In genomic region chr6:82510843-82511416, GRCm38 (mm10) we compare ENCODE assay signal across 23 mouse cellular contexts.
"Had no signal": no experiment of that assay in that cellular context is flagged by ENCODE, and none has a peak within 500 bp of the region (broad histone marks: within the 10 kb centered on the region; RNA-seq: fewer than 3 reads in every experiment).

No protein-coding gene starts in this region.

- H3K27me3 ChIP-seq: limb, embryonic 13.5 days; liver, embryonic 12.5 days; liver, embryonic 15.5 days; lung, embryonic 15.5 days; megakaryocyte, embryonic 14.5 days; midbrain, embryonic 13.5 days; neural tube, embryonic 13.5 days; stomach, embryonic 15.5 days had no signal

- H3K4me3 ChIP-seq: limb, embryonic 10.5 days; limb, embryonic 13.5 days; liver, embryonic 12.5 days; liver, embryonic 15.5 days; lung, embryonic 15.5 days; megakaryocyte, embryonic 14.5 days; midbrain, embryonic 10.5 days; midbrain, embryonic 13.5 days; myocyte; neural tube, embryonic 13.5 days; stomach, embryonic 15.5 days had no signal

- H3K4me1 ChIP-seq: limb, embryonic 10.5 days; limb, embryonic 13.5 days; liver, embryonic 12.5 days; liver, embryonic 15.5 days; lung, embryonic 15.5 days; megakaryocyte, embryonic 14.5 days; midbrain, embryonic 10.5 days; midbrain, embryonic 13.5 days; neural tube, embryonic 13.5 days; stomach, embryonic 15.5 days had no signal

- H3K9me3 ChIP-seq: limb, embryonic 10.5 days; limb, embryonic 13.5 days; liver, embryonic 12.5 days; liver, embryonic 15.5 days; lung, embryonic 15.5 days; midbrain, embryonic 10.5 days; midbrain, embryonic 13.5 days; neural tube, embryonic 13.5 days; stomach, embryonic 15.5 days had no signal

- H3K9ac ChIP-seq: limb, embryonic 13.5 days; liver, embryonic 12.5 days; liver, embryonic 15.5 days; lung, embryonic 15.5 days; midbrain, embryonic 13.5 days; neural tube, embryonic 13.5 days; stomach, embryonic 15.5 days had no signal

- H3K36me3 ChIP-seq: limb, embryonic 10.5 days; limb, embryonic 13.5 days; liver, embryonic 12.5 days; liver, embryonic 15.5 days; lung, embryonic 15.5 days; midbrain, embryonic 10.5 days; midbrain, embryonic 13.5 days; neural tube, embryonic 13.5 days; stomach, embryonic 15.5 days had no signal

- H3K27ac ChIP-seq: limb, embryonic 10.5 days; limb, embryonic 13.5 days; liver, embryonic 12.5 days; liver, embryonic 15.5 days; lung, embryonic 15.5 days; midbrain, embryonic 10.5 days; midbrain, embryonic 13.5 days; neural tube, embryonic 13.5 days; stomach, embryonic 15.5 days had no signal

- H3K4me2 ChIP-seq: limb, embryonic 13.5 days; liver, embryonic 12.5 days; liver, embryonic 15.5 days; lung, embryonic 15.5 days; midbrain, embryonic 13.5 days; neural tube, embryonic 13.5 days; stomach, embryonic 15.5 days had no signal

- ATAC-seq: intestine, postnatal 0 days; liver, embryonic 12.5 days; midbrain, embryonic 13.5 days; midbrain, embryonic 16.5 days had no signal

- DNase-seq: kidney, adult 9 months; kidney, postnatal 4 days; liver; lung, adult 18-20 months; lung, postnatal 10 days; lung, postnatal 36 days; retina, postnatal 1 day; right cerebral cortex, postnatal 25 days; spleen, adult 18-20 months; thymus, postnatal 25 days had no signal
